Mouse (Mus musculus) neural tube, embryonic 12.5 days (tissue): Measurements from ENCODE around the gene Rbm18. TPM values are rescaled to one million over a fixed set of nuclear protein-coding genes. Genes with fewer than 3 reads are reported as not detected.
"Not testable (repeated sequence)": the region's sequence is repeated elsewhere in the genome, so short reads cannot be mapped to it uniquely, and the experiment has no call there.

Experiments used
- ATAC-seq: fragments of 200-750 bp; cut with Nextera tagmentation; 2 replicates; pipeline ENCODE4 v1.8.0; 2017; ENCODE audit warnings: low read depth, mild to moderate bottlenecking, moderate TSS enrichment, moderate library complexity; ENCODE audit not compliant: low FRiP score
- H3K27ac ChIP-seq: fragments of 300-500 bp; sonication (generic); 2 replicates; pipeline ENCODE4 v1.5.1; 2016
- H3K27me3 ChIP-seq: fragments of 300-500 bp; sonication (generic); replicated peaks from 2 replicates; pipeline ENCODE4 v1.6.1; 2016; ENCODE audit warnings: mild to moderate bottlenecking
- H3K36me3 ChIP-seq: fragments of 300-500 bp; sonication (generic); 2 replicates; pipeline ENCODE4 v1.6.1; 2016; ENCODE audit warnings: mild to moderate bottlenecking
- H3K4me1 ChIP-seq: fragments of 300-500 bp; sonication (generic); 2 replicates; pipeline ENCODE4 v1.6.1; 2016
- H3K4me2 ChIP-seq: fragments of 300-500 bp; sonication (generic); replicated peaks from 2 replicates; pipeline ENCODE4 v1.6.1; 2016; ENCODE audit warnings: mild to moderate bottlenecking
- H3K4me3 ChIP-seq: fragments of 300-500 bp; sonication (generic); 2 replicates; pipeline ENCODE4 v1.5.1; 2016
- H3K9ac ChIP-seq: fragments of 300-500 bp; sonication (generic); 2 replicates; pipeline ENCODE4 v1.6.1; 2016; ENCODE audit warnings: mild to moderate bottlenecking
- H3K9me3 ChIP-seq: fragments of 300-500 bp; sonication (generic); 2 replicates; pipeline ENCODE4 v1.6.1; 2016; ENCODE audit warnings: mild to moderate bottlenecking
- WGBS: fragments of 180-500 bp; shearing (Covaris S2); methylation state at CpG from one replicate; pipeline ENCODE4 v1.1.7; 2016; 5-methylcytosine and 5-hydroxymethylcytosine counted together
- polyA plus RNA-seq: library from polyadenylated mRNA; unstranded; fragments of >200 nt; fragmentation: Nextera tagmentation; extraction: Ambion mirVana; gene quantifications from 2 replicates; pipeline ENCODE4 v1.2.1, GENCODE M21; 2016

Rbm18 gene
- polyA plus RNA-seq: 127 and 128 TPM in 2 replicates

- Histone ChIP-seq H3K4me2 (peak within 1 kb of the TSS; percentile 79), H3K36me3 (peaks cover 25% of the 10 kb centered on the region), H3K4me1 (peaks cover 12% of the 10 kb centered on the region; the same call in 1 of the 2 replicates), H3K9me3 (no peaks in the 10 kb centered on the region), H3K27ac (peak within 1 kb of the TSS; percentile 46; the same call in 1 of the 2 replicates), H3K9ac (peak within 1 kb of the TSS; percentile 76), H3K4me3 (peak within 1 kb of the TSS; percentile 77), H3K27me3 (no peaks in the 10 kb centered on the region)
- peak; percentile 99 for ATAC-seq
- WGBS: under 1% methylated on average over 50 of the region's 50 CpGs
Measured at GRCm38 (mm10) chr2:36136300-36136941, at the start of gene Rbm18, which contains the start of gene Mrrf. TSS of gene Rbm18 (minus strand) at chr2:36136773. TSS of gene Mrrf (plus strand) at chr2:36136389.

GRCm38 (mm10) chr2:36184876-36185275 is 48.3 kb upstream of the Rbm18 start:
- Histone ChIP-seq H3K27me3 (no peaks in the 10 kb centered on the region), H3K4me3 (no peak overlapping the region), H3K4me2 (no peak overlapping the region), H3K4me1 (no peaks in the 10 kb centered on the region), H3K9ac (no peak overlapping the region), H3K27ac (no peak overlapping the region), H3K36me3 (no peaks in the 10 kb centered on the region), H3K9me3 (no peaks in the 10 kb centered on the region)
- 80% methylated on average over 6 of the region's 6 CpGs for WGBS
- ATAC-seq: no peak

- H3K4me2 ChIP-seq: no peak overlapping the region
- H3K9me3 ChIP-seq: no peaks in the 10 kb centered on the region
- no peaks in the 10 kb centered on the region for H3K4me1 ChIP-seq
- no peaks in the 10 kb centered on the region for H3K27me3 ChIP-seq
- no peak overlapping the region for H3K9ac ChIP-seq
- no peak overlapping the region for H3K27ac ChIP-seq
- H3K4me3 ChIP-seq: no peak overlapping the region
- ATAC-seq: no peak
- 89% methylated on average over 2 of the region's 2 CpGs for WGBS
- H3K36me3 ChIP-seq: no peaks in the 10 kb centered on the region
Measured at GRCm38 (mm10) chr2:36184192-36184591, 47.6 kb upstream of the Rbm18 start.

DNA sequence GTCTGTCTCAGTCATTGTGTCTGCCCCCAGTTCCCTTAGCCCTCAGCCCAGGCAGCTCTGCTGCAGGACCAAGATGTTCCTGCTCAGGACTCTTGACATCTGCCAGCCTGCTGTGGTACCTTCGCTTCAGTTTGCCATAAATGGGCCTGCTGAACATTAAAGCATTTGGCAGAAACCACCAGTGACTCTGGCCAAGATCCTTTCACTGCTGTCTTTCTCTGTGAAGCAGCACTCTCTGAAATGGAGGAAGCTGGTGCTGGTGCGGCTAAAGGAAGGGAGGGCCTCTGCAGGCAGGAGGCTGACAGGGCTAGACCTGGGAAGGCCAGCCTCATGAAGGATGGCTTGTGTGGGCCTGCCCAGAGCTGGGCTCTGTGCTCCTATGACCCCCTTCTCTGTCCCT is 46.7 kb upstream of the Rbm18 start:
- peaks cover 7% of the 10 kb centered on the region; the same call in 1 of the 2 replicates for H3K36me3 ChIP-seq
- WGBS: 89% methylated on average over 2 of the region's 2 CpGs
- H3K27me3 ChIP-seq: no peaks in the 10 kb centered on the region
- no peaks in the 10 kb centered on the region for H3K4me1 ChIP-seq
- no peak overlapping the region for H3K9ac ChIP-seq
- H3K9me3 ChIP-seq: no peaks in the 10 kb centered on the region
- no peak for ATAC-seq
- H3K4me2 ChIP-seq: no peak overlapping the region
- H3K4me3 ChIP-seq: no peak overlapping the region
- no peak overlapping the region for H3K27ac ChIP-seq

- 82% methylated on average over 4 of the region's 4 CpGs for WGBS
- not testable (repeated sequence) for H3K4me2 ChIP-seq, ATAC-seq, H3K4me1 ChIP-seq, H3K4me3 ChIP-seq, H3K9me3 ChIP-seq, H3K9ac ChIP-seq, H3K27ac ChIP-seq, H3K27me3 ChIP-seq
- peaks cover 16% of the 10 kb centered on the region for H3K36me3 ChIP-seq
Measured at GRCm38 (mm10) chr2:36181587-36182368, 45.2 kb upstream of the Rbm18 start.

DNA sequence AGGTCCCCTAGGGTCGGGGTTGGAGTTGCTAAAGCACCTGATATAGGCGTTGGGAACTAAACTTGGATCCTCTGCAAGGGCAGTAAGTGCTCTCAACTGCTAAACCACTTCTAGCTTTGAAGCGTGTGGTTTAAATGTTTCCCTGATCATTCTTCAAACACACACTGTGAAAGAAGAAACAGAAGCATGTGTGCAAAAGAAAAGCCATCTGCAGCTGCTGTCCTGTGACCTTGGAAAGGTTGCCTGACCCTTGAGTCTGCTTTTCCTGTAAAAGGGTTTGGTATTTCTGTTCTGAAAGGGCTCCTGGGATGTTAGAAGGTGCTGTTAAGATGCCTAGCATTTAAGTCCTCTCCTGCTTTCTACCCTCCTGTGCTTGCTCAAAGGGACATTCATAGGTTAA is 42.9 kb upstream of the Rbm18 start:
- Histone ChIP-seq H3K4me1 (no peaks in the 10 kb centered on the region), H3K4me2 (no peak overlapping the region), H3K27me3 (no peaks in the 10 kb centered on the region), H3K9me3 (no peaks in the 10 kb centered on the region), H3K4me3 (no peak overlapping the region), H3K9ac (no peak overlapping the region), H3K27ac (no peak overlapping the region), H3K36me3 (peaks cover 16% of the 10 kb centered on the region)
- 72% methylated on average over 3 of the region's 3 CpGs for WGBS
- no peak for ATAC-seq

GRCm38 (mm10) chr2:36172574-36172973 is 36.0 kb upstream of the Rbm18 start:
- Histone ChIP-seq H3K4me3 (no peak overlapping the region), H3K27ac (no peak overlapping the region), H3K27me3 (no peaks in the 10 kb centered on the region), H3K4me1 (no peaks in the 10 kb centered on the region), H3K9me3 (no peaks in the 10 kb centered on the region), H3K4me2 (no peak overlapping the region), H3K9ac (no peak overlapping the region), H3K36me3 (peaks cover 5% of the 10 kb centered on the region; the same call in 1 of the 2 replicates)
- 80% methylated on average over 3 of the region's 3 CpGs for WGBS
- ATAC-seq: no peak

DNA sequence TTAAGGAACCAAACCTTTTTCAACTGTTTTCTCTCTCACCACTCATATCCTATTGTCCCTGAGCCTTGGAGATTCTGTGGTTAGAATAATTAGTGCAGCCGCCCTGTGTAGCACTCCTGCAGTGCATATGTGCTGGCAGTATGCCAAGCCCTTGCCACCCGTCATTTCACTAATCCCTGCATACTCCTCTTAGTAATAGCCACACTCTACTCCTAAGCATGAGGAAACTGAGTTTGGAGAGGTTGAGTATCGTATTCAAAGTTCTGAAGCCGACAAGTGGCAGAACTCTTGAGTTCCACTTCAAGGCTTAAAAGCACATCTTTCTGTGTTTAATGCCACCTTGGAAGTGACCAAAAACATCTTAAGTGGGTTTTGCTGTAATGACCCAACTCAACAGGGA is 35.6 kb upstream of the Rbm18 start:
- Histone ChIP-seq H3K4me1 (no peaks in the 10 kb centered on the region), H3K4me2 (no peak overlapping the region), H3K4me3 (no peak overlapping the region), H3K9ac (no peak overlapping the region), H3K27me3 (no peaks in the 10 kb centered on the region), H3K27ac (no peak overlapping the region), H3K9me3 (no peaks in the 10 kb centered on the region), H3K36me3 (peaks cover 1% of the 10 kb centered on the region; the same call in 1 of the 2 replicates)
- no peak for ATAC-seq
- WGBS: 72% methylated on average over 4 of the region's 4 CpGs

DNA sequence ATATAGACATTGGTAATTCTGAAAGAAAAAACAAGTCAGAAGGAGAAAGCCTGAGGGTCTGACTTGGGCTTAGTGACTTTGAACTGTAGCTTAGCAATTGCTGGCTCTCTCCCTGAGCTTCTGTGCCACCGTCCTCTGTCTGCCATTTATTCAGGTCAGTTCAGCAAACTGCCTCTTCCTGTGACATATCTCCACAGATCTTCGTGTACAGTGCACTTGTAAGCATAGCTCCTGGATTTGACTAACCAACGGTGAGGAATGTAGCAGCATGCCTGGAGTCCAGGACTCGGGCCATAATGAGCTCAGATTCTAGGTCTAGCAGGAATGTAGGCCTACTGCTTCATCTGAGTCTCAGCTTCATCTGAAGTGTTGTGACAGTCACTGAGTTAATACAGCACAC is 32.6 kb upstream of the Rbm18 start:
- no peaks in the 10 kb centered on the region for H3K9me3 ChIP-seq
- no peak overlapping the region for H3K9ac ChIP-seq
- H3K4me3 ChIP-seq: no peak overlapping the region
- WGBS: 90% methylated on average over 4 of the region's 4 CpGs
- no peaks in the 10 kb centered on the region for H3K4me1 ChIP-seq
- no peaks in the 10 kb centered on the region for H3K27me3 ChIP-seq
- no peak for ATAC-seq
- peaks cover 2% of the 10 kb centered on the region; the same call in 1 of the 2 replicates for H3K36me3 ChIP-seq
- H3K27ac ChIP-seq: no peak overlapping the region
- no peak overlapping the region for H3K4me2 ChIP-seq

GRCm38 (mm10) chr2:36167990-36168618 is 31.5 kb upstream of the Rbm18 start:
- Histone ChIP-seq H3K4me1 (no peaks in the 10 kb centered on the region), H3K27me3 (no peaks in the 10 kb centered on the region), H3K4me3 (no peak overlapping the region), H3K9me3 (no peaks in the 10 kb centered on the region), H3K36me3 (peaks cover 2% of the 10 kb centered on the region; the same call in 1 of the 2 replicates), H3K9ac (no peak overlapping the region), H3K4me2 (no peak overlapping the region), H3K27ac (no peak overlapping the region)
- ATAC-seq: no peak
- 93% methylated on average over 1 of the region's 1 CpGs for WGBS

DNA sequence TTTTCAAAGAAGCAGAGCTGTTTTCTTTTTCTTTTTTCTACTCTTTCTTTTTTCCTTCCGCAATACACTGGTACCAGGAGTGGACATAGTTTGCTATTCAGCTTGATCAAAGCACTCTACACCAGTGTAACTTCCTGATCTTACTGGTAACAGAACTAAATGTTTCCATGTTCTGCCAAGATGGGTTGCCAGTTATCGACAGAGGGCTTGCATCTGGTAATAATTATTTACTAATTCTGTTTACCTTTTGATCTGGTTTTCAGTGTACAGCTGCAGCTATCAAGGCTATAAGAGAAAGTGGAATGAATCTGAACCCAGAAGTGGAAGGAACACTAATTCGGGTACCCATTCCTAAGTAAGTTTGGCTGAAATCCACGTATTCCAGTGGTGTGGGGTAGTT is 22.8 kb upstream of the Rbm18 start:
- Histone ChIP-seq H3K27ac (no peak overlapping the region), H3K4me1 (no peaks in the 10 kb centered on the region), H3K4me2 (no peak overlapping the region), H3K9ac (no peak overlapping the region), H3K9me3 (no peaks in the 10 kb centered on the region), H3K36me3 (peaks cover 17% of the 10 kb centered on the region), H3K27me3 (no peaks in the 10 kb centered on the region), H3K4me3 (no peak overlapping the region)
- WGBS: 91% methylated on average over 4 of the region's 4 CpGs
- ATAC-seq: no peak

DNA sequence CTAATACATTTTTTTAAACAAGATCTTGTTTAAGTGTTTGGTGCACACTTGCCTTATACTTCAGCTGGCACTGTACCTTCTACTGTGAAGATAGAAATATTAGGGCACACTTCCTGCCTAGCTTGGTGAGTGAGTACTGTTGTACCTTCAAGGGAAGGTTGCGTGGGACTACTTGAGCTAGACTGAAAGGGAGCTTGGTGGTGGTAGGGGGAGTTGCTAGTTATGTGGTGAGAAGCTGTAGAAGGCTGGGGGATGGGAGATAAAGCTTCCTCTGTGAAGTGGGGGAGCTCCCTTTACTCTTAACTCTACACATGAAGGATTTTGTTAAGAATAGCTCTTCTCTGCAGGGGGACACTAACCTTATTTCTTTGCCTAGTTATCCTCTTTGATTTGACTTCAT is 20.9 kb upstream of the Rbm18 start:
- no peak overlapping the region for H3K9ac ChIP-seq
- no peak overlapping the region for H3K4me3 ChIP-seq
- no peaks in the 10 kb centered on the region for H3K27me3 ChIP-seq
- H3K4me1 ChIP-seq: no peaks in the 10 kb centered on the region
- WGBS: 92% methylated on average over 1 of the region's 1 CpGs
- no peak overlapping the region for H3K4me2 ChIP-seq
- ATAC-seq: no peak
- H3K36me3 ChIP-seq: peaks cover 23% of the 10 kb centered on the region
- no peaks in the 10 kb centered on the region for H3K9me3 ChIP-seq
- H3K27ac ChIP-seq: no peak overlapping the region
